Mouse (Mus musculus) lung, adult 2 months (tissue): ENCODE data around the gene Slc39a2. TPM values are rescaled to one million over a fixed set of nuclear protein-coding genes. Genes with fewer than 3 reads are reported as not detected.
A peak's percentile ranks its signal among the peaks of the same experiment; 100 is the strongest.
"Not testable (repeated sequence)": the region's sequence is repeated elsewhere in the genome, so short reads cannot be mapped to it uniquely, and the experiment has no call there.

Experiments
- DNase-seq: peaks from one replicate; pipeline ENCODE4 v3.0.0; 2022
- H3K4me1 ChIP-seq: fragments of 200-500 bp; 2 replicates; pipeline ENCODE4 v1.6.1; 2011; ENCODE audit warnings: low read length; ENCODE audit not compliant: control insufficient read depth, insufficient read depth
- H3K4me3 ChIP-seq: fragments of 200-500 bp; replicated peaks from 2 replicates; pipeline ENCODE3; 2011; ENCODE audit warnings: low read depth, mild to moderate bottlenecking, control low read depth, low read length; ENCODE audit errors: extremely low read depth
- CTCF ChIP-seq: fragments of 200-500 bp; IDR thresholded peaks from 2 replicates; pipeline ENCODE4 v1.5.1; 2011; ENCODE audit warnings: mild to moderate bottlenecking, low read length, control low read depth; ENCODE audit not compliant: insufficient read depth
- POLR2A ChIP-seq: fragments of 200-500 bp; IDR thresholded peaks from 2 replicates; pipeline ENCODE4 v1.6.1; 2011; ENCODE audit warnings: low read depth, mild to moderate bottlenecking, control low read depth, low read length, borderline replicate concordance; ENCODE audit errors: extremely low read depth
- WGBS: fragments of 180-500 bp; shearing (Covaris S2); methylation state at CpG from one replicate; pipeline ENCODE4 v1.1.7; 2018; 5-methylcytosine and 5-hydroxymethylcytosine counted together
- polyA plus RNA-seq: library from polyadenylated mRNA; depleted of rRNA; stranded (reverse); fragments of >200 nt; gene quantifications from 2 replicates; pipeline ENCODE4 v1.2.3, GENCODE M21; 2012; rRNA removed

Gene Slc39a2
- polyA plus RNA-seq: 2.7 and 3.9 TPM in 2 replicates

DNA sequence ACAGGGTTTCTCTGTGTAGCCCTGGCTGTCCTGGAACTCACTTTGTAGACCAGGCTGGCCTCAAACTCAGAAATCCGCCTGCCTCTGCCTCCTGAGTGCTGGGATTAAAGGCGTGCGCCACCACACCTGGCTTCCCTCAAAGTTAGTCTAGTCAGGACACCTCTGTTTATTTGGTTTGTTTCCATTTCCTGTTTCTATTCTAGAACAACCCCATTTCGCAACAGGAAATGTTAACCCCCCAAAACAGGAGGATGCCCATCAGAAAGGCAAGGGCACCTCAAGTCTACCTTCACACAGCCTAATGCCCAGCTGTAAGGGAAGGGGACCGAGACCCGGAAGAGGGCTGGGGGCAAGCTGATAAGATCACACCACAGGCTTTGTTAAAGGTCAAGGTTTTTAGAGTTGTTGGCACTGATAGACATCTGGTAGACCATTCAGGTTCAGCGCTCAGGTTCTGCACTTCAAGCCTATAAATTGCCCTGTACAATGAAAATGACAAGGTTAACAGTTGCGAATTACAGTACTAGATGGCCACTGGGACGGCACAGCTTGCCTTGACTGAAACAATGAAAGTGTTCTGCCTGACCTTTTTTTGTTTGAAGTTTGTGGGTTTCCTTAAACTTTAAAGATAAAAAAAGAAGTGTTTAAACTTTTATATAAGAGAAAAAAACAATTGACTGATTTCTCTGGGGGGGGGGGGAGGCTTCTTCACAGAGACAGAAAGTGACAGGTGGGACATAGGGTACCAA lies at the start of gene Slc39a2:
Gene Slc39a2, plus strand, starts transcription at position 699 of the 749 bp plus-strand sequence.
- no peak within 1 kb of the TSS for H3K4me3 ChIP-seq
- WGBS: 80% methylated on average over 9 of the region's 9 CpGs
- DNase-seq: no peak
- H3K4me1 ChIP-seq: no peaks in the 10 kb centered on the region
- TF ChIP-seq POLR2A (no peak), CTCF (no peak)

DNA sequence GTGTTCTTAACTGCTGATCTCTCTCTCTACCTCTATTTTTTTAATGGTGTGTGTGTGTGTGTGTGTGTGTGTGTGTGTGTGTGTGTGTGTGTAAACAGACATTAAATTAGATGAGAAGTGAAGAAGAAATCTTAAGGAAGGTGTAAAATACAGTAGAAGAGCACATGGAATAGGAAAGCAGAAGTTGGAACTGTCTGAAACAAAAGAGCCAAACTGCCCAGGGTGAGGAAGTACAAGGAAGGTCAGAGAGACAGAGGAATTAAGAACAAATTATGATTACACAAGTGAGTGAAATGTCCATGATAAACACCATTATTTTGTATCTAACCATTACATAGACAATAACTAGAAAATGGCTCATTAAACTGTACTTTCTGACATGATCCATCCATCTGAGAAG lies 48.8 kb upstream of the Slc39a2 start:
- no peak for DNase-seq
- Histone ChIP-seq H3K4me1 (no peaks in the 10 kb centered on the region), H3K4me3 (no peak overlapping the region)
- TF ChIP-seq CTCF: no peak
- no peak for TF ChIP-seq POLR2A

DNA sequence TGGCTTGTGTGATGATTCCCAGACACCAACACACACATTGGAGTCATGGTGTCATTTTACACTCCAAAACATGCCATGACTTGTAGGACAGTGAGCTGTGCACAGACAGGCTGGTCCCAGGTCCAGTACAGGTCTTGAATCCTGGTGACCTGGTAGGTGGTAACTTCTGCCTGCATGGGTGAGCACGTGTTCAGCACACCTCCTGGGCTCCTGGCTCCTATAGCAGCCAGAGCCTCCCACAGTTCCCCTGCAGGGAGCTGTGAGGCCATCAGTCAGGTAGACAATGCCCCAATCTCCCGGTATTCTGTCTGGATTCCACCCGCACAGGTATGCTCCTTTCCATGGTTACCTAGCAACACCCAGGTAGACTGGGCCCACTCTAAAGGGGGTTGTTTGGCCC lies 46.1 kb upstream of the Slc39a2 start:
- Histone ChIP-seq H3K4me1 (no peaks in the 10 kb centered on the region), H3K4me3 (no peak overlapping the region)
- no peak for DNase-seq
- TF ChIP-seq POLR2A (no peak), CTCF (no peak)
- 65% methylated on average over 3 of the region's 3 CpGs for WGBS

DNA sequence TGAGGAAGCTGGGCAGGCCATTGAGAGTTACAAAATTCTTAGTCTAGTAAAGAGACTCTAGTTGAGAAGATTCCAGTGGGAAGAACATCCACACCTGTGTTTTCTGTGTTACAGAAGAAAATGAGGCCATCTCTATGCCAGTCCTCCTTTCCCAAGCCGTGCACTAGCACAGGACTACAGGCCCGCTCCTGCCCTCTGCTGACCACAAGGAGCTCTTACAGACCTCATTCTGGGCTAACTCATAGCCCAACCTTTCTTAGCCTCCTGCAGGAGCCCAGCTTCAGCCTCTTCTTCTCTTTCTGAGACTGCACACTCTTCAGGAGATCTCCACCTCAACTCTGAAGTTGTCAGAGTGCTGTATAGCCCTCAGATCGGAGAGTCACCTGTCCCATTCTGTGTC lies 41.7 kb upstream of the Slc39a2 start:
- DNase-seq, H3K4me3 ChIP-seq, H3K4me1 ChIP-seq: not testable (repeated sequence)
- WGBS: 43% methylated on average over 3 of the region's 3 CpGs

DNA sequence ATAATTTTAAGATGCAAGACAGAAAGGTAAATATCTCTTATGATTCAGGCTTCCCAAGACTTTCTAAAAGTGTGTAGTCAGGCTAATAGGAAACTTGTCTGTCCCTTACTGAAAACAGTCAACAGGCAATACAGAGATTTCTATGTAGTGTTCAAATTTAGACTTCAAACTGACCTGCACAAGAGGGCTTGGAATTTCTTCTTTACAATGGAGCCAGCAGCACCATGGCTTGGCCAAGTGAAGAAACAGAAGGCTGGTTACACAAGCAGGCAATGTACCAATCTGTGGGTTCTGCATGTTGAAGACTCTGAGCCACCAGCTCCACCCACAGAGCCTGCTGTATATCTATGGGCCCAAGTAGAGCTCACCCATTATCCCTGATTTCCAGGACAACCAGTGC lies 39.3 kb upstream of the Slc39a2 start, which contains the start of gene Ear6:
Gene Ear6, plus strand, starts transcription at position 301 of the 400 bp plus-strand sequence.
- H3K4me3 ChIP-seq: no peak within 1 kb of the TSS
- no peak for DNase-seq
- TF ChIP-seq CTCF: no peak
- TF ChIP-seq POLR2A: no peak
- H3K4me1 ChIP-seq: no peaks in the 10 kb centered on the region

DNA sequence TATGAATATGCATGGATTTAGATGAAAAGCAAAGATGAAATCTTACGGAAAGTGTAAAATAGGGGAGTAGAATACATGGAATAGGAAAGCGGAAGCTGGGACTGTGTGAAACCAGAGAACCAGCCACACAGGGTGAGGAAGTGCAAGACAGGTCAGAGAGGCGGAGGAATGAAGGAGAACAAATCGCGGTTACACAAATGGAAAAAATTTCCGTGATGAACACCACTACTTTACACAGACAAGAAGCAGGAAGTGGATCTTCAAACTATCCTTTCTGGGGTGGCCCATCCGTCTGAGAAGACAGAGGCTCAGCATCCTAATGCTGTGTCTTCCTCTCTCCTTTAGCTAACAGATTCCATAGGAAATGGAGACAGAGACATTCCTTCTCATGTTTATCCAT lies 37.4 kb upstream of the Slc39a2 start:
- H3K4me1 ChIP-seq, H3K4me3 ChIP-seq, DNase-seq: not testable (repeated sequence)
- WGBS: 71% methylated on average over 7 of the region's 7 CpGs

DNA sequence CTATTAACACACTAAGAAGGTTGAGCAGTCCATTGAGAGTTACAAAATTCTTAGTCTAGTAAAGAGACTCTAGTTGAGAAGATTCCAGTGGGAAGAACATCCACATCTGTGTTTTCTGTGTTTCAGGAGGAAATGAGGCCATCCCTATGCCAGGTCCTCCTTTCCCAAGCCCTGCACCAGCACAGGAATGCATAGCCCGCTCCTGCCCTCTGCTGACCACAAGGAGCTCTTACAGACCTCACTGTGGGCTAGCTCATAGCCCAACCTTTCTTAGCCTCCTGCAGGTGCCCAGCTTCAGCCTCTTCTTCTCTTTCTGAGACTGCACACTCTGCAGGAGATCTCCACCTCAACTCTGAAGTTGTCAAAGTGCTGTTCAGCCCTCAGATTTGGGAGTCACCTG lies 29.1 kb upstream of the Slc39a2 start:
- H3K4me1 ChIP-seq, DNase-seq, H3K4me3 ChIP-seq: not testable (repeated sequence)
- TF ChIP-seq CTCF: 0 out of 2 replicates have a peak, but pooled peaks have one; percentile 30
- WGBS: 6% methylated on average over 1 of the region's 1 CpGs

DNA sequence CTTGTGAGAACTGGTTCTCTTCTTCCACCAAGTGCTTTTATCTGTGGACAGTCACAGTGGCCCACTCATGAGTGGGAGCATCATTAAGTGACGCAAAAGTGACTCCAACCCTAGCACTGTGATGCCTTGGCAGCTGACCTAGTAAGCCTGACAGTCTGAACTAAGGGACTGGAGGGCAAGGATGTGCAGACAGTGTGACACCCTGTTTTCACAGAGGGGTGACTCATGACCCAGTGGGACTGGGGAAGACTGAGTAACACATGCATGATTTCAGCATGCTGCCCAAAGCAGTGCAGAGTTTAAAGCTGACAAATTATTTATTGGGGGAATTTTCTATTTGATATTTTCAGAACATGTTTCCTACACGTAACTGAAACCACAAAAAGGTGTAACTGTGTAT lies 21.9 kb upstream of the Slc39a2 start:
- 56% methylated on average over 2 of the region's 2 CpGs for WGBS
- no peak overlapping the region for H3K4me3 ChIP-seq
- no peaks in the 10 kb centered on the region for H3K4me1 ChIP-seq
- no peak for TF ChIP-seq CTCF
- no peak for TF ChIP-seq POLR2A
- DNase-seq: no peak

DNA sequence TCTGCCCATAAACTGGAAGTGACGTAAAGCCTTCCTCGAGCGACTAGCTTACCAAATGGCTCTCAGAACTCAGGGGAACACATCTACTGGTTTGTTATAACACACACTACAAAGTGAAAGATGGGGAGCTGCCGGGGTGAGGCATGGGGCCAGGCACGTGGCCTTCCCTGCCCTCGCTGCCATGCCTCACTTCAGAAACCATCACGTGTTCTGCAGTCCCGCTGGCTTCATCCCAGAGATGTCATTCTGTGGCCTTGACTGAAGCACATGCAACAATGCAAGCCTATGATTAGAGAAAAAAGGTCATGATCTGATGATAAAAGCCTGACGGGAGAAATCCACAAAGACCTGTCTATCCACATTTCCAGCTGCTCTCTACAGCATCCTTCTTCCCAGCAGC lies 20.9 kb upstream of the Slc39a2 start:
- TF ChIP-seq POLR2A (no peak), CTCF (no peak)
- Histone ChIP-seq H3K4me3 (no peak overlapping the region), H3K4me1 (no peaks in the 10 kb centered on the region)
- DNase-seq: no peak
- 69% methylated on average over 9 of the region's 9 CpGs for WGBS

DNA sequence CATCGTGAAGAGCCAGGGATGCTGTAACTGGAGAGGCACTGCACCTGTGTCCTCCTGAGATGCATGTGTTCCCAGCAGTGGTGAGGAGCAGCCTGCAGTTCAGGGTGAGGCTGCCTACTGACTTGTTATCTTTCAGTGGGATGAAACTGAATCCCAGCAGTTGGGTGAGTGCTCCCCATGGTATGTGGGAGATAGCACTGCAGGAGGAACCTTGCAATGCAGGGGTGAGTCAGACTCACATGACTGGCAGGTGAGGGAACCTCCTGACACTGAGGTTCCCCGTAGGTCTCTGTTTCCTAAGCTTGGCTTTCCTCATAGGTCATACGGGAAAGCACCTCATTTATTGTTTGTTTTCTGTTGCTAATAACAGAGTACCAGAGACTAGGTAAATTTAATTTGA lies 15.2 kb upstream of the Slc39a2 start:
- 70% methylated on average over 3 of the region's 3 CpGs for WGBS
- no peak for DNase-seq
- H3K4me3 ChIP-seq: no peak overlapping the region

More for the DNA sequence above, 15.2 kb upstream of the Slc39a2 start:
- H3K4me1 ChIP-seq: no peaks in the 10 kb centered on the region
- TF ChIP-seq CTCF (no peak), POLR2A (no peak)
